Mouse (Mus musculus): ENCODE data around the gene Dusp18. TPM values are rescaled to one million over a fixed set of nuclear protein-coding genes. Genes with fewer than 3 reads are reported as not detected.

The Dusp18 gene
- 13.0 and 13.1 TPM in 2 replicates for polyA plus RNA-seq (2015; fragmentation: Nextera tagmentation; extraction: Ambion mirVana)

DNA sequence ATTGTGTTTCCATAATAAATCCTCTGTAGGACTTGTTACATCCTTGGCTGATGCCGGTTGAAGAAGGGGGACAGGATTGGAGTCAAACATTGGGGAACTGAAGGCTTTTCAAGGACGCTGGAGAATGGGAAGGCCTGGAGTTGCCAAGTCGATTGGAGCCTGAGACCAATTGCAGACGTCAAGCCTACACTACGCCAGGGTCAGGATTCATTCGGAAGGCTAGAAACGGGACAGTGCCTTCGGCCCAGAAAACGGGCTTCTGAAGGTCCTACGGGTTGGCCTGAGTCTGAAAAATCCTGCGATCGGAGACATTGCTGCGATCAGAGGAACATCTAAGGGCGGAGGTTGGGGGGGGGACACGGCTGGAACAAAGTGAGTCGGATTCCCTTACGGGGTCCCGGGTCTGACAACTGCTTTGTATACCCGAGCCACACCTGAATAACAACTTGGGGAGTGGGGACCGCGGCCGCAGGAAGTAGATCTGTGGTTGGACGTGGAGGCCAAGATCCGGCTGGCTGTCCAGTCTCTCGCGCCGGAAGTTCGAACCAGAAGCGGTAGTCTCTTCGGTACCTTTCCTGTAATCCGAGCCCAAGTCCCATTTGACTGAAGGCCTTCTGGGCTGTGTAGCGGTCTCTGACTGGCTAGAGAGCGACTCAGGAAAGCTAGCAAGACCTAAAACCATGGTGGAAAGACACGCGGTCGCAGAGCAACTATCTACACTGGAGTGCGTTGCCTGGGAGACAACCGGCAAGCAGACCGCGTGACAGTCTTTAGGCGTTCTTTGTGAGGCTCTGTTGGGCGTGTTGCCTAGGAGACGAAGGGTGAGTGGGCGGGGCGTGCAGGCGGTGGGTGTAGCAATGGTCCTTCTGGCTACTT lies at the start of gene Dusp18, which contains the start of gene 4921536K21Rik:
TSS of gene Dusp18 (plus strand) at position 835 of the 876 bp plus-strand sequence.
TSS of gene 4921536K21Rik (minus strand) at position 693 of the 876 bp plus-strand sequence.
- no peaks in the 10 kb centered on the region for H3K9me3 ChIP-seq (replicated peaks; ENCODE audit: control insufficient read depth, low read length)
- WGBS: 3% methylated on average over 46 of the region's 46 CpGs
- no peaks in the 10 kb centered on the region for H3K27me3 ChIP-seq (ENCODE audit: control insufficient read depth, insufficient read depth, low read length)
- peak within 1 kb of the TSS; percentile 73 for H3K27ac ChIP-seq (ENCODE audit: low read length)
- ATAC-seq (replicated peaks; ENCODE audit: extremely low read depth, insufficient read depth, low FRiP score): peak; percentile 93
- peak within 1 kb of the TSS; percentile 83 for H3K4me2 ChIP-seq (ENCODE audit: low read depth, low read length)
- peak within 1 kb of the TSS; percentile 64 for H3K4me3 ChIP-seq (ENCODE audit: low read length)
- H3K9ac ChIP-seq (ENCODE audit: low read length): peak within 1 kb of the TSS; percentile 73
- peaks cover 5% of the 10 kb centered on the region for H3K4me1 ChIP-seq (ENCODE audit: control insufficient read depth, insufficient read depth, low read length)
- peaks cover 6% of the 10 kb centered on the region; the same call in 1 of the 2 replicates for H3K36me3 ChIP-seq (ENCODE audit: control insufficient read depth, insufficient read depth)

DNA sequence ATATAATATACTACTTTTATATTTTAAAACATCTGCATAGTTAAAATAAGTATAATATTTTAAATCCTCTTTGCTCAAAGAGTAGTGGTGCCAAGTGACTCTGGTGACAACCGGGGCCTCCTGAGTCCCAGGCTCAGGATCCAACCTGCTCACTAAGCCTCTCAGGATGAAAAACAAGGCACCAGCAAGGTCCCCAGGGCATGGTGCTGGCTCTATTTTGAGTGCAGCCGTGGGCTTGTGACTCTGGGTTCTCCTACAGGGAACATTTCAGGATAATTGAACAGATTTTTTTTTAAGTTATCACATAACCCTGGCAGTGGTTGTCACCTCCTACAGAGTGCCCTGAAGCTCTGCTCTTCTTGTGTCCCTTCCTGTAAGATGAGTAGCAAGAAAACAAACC lies 48.7 kb upstream of the Dusp18 start:
- H3K36me3 ChIP-seq (ENCODE audit: control insufficient read depth, insufficient read depth): no peaks in the 10 kb centered on the region
- no peaks in the 10 kb centered on the region for H3K27me3 ChIP-seq (ENCODE audit: control insufficient read depth, insufficient read depth, low read length)
- H3K4me3 ChIP-seq (ENCODE audit: low read length): no peak overlapping the region
- 49% methylated on average over 2 of the region's 2 CpGs for WGBS
- no peak for ATAC-seq (replicated peaks; ENCODE audit: extremely low read depth, insufficient read depth, low FRiP score)
- H3K9ac ChIP-seq (ENCODE audit: low read length): no peak overlapping the region
- H3K9me3 ChIP-seq (replicated peaks; ENCODE audit: control insufficient read depth, low read length): no peaks in the 10 kb centered on the region
- H3K4me2 ChIP-seq (ENCODE audit: low read depth, low read length): no peak overlapping the region
- H3K27ac ChIP-seq (ENCODE audit: low read length): no peak overlapping the region
- H3K4me1 ChIP-seq (ENCODE audit: control insufficient read depth, insufficient read depth, low read length): peaks cover 9% of the 10 kb centered on the region

DNA sequence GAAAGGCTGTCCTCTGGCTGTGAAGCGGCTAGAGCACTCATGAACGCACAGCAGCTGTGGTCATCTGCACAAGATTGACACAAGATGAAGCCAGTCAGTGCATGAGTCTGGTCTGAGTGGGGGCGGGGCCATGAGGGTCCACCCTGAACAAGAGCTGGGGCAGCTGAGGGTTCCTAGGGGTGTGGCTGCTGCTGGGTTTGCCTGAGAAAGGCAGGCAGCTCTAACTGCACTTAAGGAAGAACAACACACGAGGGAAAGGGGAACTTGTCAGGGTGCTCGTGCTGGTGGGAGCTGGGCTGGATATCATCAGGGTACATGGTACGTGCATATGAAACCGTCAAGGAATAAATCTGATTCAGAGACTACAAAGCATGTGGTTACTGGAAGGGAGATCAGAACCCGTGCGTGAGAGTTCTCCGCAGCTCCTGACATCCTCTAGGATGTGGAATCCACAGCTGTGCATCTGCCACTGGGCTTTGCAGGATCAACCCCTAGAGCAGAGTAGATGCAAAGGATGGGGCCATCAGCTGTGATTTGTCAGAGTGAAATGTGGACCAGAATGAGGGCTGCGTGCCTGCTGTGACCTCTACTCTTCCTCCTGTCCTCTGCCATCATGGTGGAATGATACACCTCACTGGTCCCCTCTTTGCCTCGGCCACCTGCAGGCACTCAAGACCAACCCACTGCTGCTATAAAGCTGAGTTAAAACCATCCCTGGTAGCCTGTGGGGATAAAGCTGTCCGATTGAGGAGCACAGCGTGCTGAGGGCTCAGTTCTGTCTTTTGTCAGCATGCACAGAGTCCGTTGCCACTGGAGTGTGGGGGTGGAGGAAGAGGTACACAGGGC lies 45.3 kb upstream of the Dusp18 start:
- ATAC-seq (replicated peaks; ENCODE audit: extremely low read depth, insufficient read depth, low FRiP score): no peak
- H3K27me3 ChIP-seq (ENCODE audit: control insufficient read depth, insufficient read depth, low read length): no peaks in the 10 kb centered on the region
- no peaks in the 10 kb centered on the region; the same call in 1 of the 2 replicates for H3K9me3 ChIP-seq (replicated peaks; ENCODE audit: control insufficient read depth, low read length)
- H3K4me3 ChIP-seq (ENCODE audit: low read length): no peak overlapping the region
- WGBS: 75% methylated on average over 15 of the region's 15 CpGs
- no peak overlapping the region for H3K9ac ChIP-seq (ENCODE audit: low read length)
- no peaks in the 10 kb centered on the region for H3K36me3 ChIP-seq (ENCODE audit: control insufficient read depth, insufficient read depth)
- H3K4me1 ChIP-seq (ENCODE audit: control insufficient read depth, insufficient read depth, low read length): peaks cover 13% of the 10 kb centered on the region
- no peak overlapping the region for H3K27ac ChIP-seq (ENCODE audit: low read length)
- H3K4me2 ChIP-seq (ENCODE audit: low read depth, low read length): no peak overlapping the region

DNA sequence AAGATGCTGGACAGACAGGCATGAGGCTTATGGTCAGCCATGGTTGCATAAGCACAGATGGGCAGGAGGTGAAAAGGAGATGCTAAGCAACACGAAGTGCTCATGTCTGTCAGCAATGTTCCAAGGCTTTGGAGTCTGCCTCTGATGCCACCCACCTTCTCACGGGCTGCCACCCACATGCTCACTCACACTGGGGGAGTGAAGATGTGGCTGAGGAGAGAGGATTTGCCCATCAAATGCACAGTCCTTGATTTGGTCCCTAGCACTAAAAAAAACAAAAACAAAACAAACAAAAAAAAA lies 44.8 kb upstream of the Dusp18 start:
- Histone ChIP-seq H3K9ac (ENCODE audit: low read length) (no peak overlapping the region), H3K9me3 (replicated peaks; ENCODE audit: control insufficient read depth, low read length) (no peaks in the 10 kb centered on the region; the same call in 1 of the 2 replicates), H3K27me3 (ENCODE audit: control insufficient read depth, insufficient read depth, low read length) (no peaks in the 10 kb centered on the region), H3K36me3 (ENCODE audit: control insufficient read depth, insufficient read depth) (no peaks in the 10 kb centered on the region), H3K4me2 (ENCODE audit: low read depth, low read length) (no peak overlapping the region), H3K4me3 (ENCODE audit: low read length) (no peak overlapping the region), H3K27ac (ENCODE audit: low read length) (no peak overlapping the region), H3K4me1 (ENCODE audit: control insufficient read depth, insufficient read depth, low read length) (peaks cover 11% of the 10 kb centered on the region)
- 75% methylated on average over 2 of the region's 2 CpGs for WGBS
- ATAC-seq (replicated peaks; ENCODE audit: extremely low read depth, insufficient read depth, low FRiP score): no peak

DNA sequence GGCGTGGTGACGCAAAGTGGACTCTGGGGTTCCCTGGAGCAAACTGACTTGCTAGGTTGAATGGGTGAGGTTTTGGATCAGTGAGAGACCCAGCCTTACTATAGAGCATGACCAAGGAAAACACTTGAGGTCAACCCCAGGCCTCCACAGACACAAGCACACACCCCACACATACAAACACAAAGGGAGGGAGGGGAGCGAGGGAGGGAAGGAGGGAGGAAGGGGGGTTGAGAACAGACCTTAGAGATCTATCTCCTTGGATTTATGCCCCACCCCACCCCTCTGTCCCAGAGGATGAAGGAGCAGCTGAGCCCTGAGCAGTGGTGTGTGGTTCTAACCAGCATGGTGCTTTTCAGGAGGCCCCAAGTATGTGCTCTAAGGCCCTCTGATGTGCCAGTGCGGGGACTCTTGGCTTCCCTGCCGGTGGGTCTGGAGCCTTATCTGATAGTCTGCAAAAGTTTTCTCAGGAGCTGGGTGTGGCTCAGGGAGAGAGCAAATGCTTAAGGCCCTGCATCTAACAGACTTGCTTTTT lies 44.2 kb upstream of the Dusp18 start:
- H3K4me2 ChIP-seq (ENCODE audit: low read depth, low read length): no peak overlapping the region
- H3K4me3 ChIP-seq (ENCODE audit: low read length): no peak overlapping the region
- H3K36me3 ChIP-seq (ENCODE audit: control insufficient read depth, insufficient read depth): no peaks in the 10 kb centered on the region
- no peak for ATAC-seq (replicated peaks; ENCODE audit: extremely low read depth, insufficient read depth, low FRiP score)
- H3K27ac ChIP-seq (ENCODE audit: low read length): no peak overlapping the region
- no peak overlapping the region for H3K9ac ChIP-seq (ENCODE audit: low read length)
- no peaks in the 10 kb centered on the region; the same call in 1 of the 2 replicates for H3K9me3 ChIP-seq (replicated peaks; ENCODE audit: control insufficient read depth, low read length)
- peaks cover 11% of the 10 kb centered on the region for H3K4me1 ChIP-seq (ENCODE audit: control insufficient read depth, insufficient read depth, low read length)
- WGBS: 61% methylated on average over 5 of the region's 5 CpGs
- H3K27me3 ChIP-seq (ENCODE audit: control insufficient read depth, insufficient read depth, low read length): no peaks in the 10 kb centered on the region

DNA sequence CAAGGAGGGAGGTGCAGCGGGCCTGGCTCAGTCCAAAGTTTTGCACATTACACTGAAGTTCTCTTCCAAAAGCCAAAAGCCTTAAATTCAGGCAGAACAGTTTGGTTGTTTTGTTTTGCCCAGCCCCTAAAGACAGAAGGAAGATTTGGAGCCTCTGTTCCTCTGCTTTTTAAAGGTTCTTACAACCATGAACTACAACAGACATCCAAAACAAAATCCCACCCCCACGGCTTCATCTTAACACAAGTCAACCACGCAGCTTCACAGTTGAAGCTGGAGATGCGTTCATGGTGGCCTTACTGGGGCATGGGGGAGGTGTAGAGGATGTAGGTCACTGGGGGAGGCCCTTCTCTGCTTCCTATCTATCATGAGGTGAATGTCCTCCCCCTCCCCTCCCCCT lies 43.2 kb upstream of the Dusp18 start:
- no peaks in the 10 kb centered on the region for H3K27me3 ChIP-seq (ENCODE audit: control insufficient read depth, insufficient read depth, low read length)
- H3K4me2 ChIP-seq (ENCODE audit: low read depth, low read length): no peak overlapping the region
- H3K4me3 ChIP-seq (ENCODE audit: low read length): no peak overlapping the region
- no peak for ATAC-seq (replicated peaks; ENCODE audit: extremely low read depth, insufficient read depth, low FRiP score)
- H3K9ac ChIP-seq (ENCODE audit: low read length): no peak overlapping the region
- H3K36me3 ChIP-seq (ENCODE audit: control insufficient read depth, insufficient read depth): no peaks in the 10 kb centered on the region
- no peaks in the 10 kb centered on the region; the same call in 1 of the 2 replicates for H3K9me3 ChIP-seq (replicated peaks; ENCODE audit: control insufficient read depth, low read length)
- no peak overlapping the region for H3K27ac ChIP-seq (ENCODE audit: low read length)
- 72% methylated on average over 4 of the region's 4 CpGs for WGBS
- peaks cover 11% of the 10 kb centered on the region for H3K4me1 ChIP-seq (ENCODE audit: control insufficient read depth, insufficient read depth, low read length)

DNA sequence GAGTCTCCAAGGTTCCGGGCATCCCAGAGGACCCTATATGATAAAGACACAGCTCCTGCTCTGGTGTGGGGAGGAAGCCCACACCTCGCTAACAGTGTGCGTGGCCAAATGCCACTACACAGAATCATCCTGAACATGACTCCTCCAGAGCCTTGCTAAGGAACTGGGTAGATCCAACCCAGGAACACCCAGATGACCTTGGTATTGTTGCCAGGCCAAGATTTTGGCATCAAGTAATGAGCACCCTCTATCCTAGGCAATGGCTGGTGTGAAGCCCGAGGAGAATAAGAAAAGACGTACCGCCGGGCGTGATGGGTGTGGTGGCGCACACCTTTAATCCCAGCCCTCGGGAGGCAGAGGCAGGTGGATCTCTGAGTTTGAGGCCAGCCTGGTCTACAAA lies 42.0 kb upstream of the Dusp18 start:
- Histone ChIP-seq H3K9me3 (replicated peaks; ENCODE audit: control insufficient read depth, low read length) (no peaks in the 10 kb centered on the region; the same call in 1 of the 2 replicates), H3K4me2 (ENCODE audit: low read depth, low read length) (no peak overlapping the region), H3K27me3 (ENCODE audit: control insufficient read depth, insufficient read depth, low read length) (no peaks in the 10 kb centered on the region), H3K4me3 (ENCODE audit: low read length) (no peak overlapping the region), H3K36me3 (ENCODE audit: control insufficient read depth, insufficient read depth) (no peaks in the 10 kb centered on the region), H3K27ac (ENCODE audit: low read length) (peak overlapping the region; percentile 82), H3K9ac (ENCODE audit: low read length) (no peak overlapping the region), H3K4me1 (ENCODE audit: control insufficient read depth, insufficient read depth, low read length) (peaks cover 11% of the 10 kb centered on the region)
- no peak for ATAC-seq (replicated peaks; ENCODE audit: extremely low read depth, insufficient read depth, low FRiP score)
- 91% methylated on average over 10 of the region's 10 CpGs for WGBS

DNA sequence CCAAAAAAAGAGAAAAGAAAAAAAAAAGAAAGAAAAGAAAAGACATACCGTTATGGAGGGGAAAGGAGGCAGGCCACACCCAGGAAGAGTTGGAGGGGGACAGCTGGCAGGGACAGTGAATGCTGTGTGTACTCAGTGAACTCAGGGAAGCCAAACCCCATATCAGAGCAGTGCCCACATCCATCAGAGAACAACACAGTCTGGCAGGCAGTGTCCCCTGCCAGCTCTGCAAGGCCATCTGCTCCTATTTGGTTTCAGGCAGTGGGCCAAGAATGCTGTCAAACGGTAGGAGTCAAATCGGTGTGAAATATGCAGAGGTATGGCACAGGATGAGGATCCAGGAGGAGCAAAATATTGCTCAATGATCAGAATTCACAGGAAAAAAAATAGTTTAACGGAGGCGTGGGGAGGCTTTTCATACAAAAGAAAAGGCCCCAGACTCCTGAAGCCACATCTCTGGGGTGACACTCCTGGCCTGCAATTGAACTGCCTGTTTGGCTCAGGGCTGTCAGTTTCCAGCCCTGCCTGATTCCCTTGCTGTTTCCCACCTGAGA lies 41.5 kb upstream of the Dusp18 start:
- Histone ChIP-seq H3K36me3 (ENCODE audit: control insufficient read depth, insufficient read depth) (no peaks in the 10 kb centered on the region), H3K9me3 (replicated peaks; ENCODE audit: control insufficient read depth, low read length) (no peaks in the 10 kb centered on the region; the same call in 1 of the 2 replicates), H3K27me3 (ENCODE audit: control insufficient read depth, insufficient read depth, low read length) (no peaks in the 10 kb centered on the region), H3K27ac (ENCODE audit: low read length) (peak overlapping the region; percentile 82), H3K4me1 (ENCODE audit: control insufficient read depth, insufficient read depth, low read length) (peaks cover 11% of the 10 kb centered on the region), H3K4me2 (ENCODE audit: low read depth, low read length) (no peak overlapping the region), H3K4me3 (ENCODE audit: low read length) (no peak overlapping the region), H3K9ac (ENCODE audit: low read length) (no peak overlapping the region)
- WGBS: 43% methylated on average over 5 of the region's 5 CpGs
- peak; percentile 92 for ATAC-seq (replicated peaks; ENCODE audit: extremely low read depth, insufficient read depth, low FRiP score)

Data from heart, embryonic 16.5 days (tissue).